Mouse (Mus musculus) MEL (cell line): ENCODE measurements around the gene Lypla2. TPM values are rescaled to one million over a fixed set of nuclear protein-coding genes. Genes with fewer than 3 reads are reported as not detected.

ENCODE experiments used
- DNase-seq: peaks from one replicate; pipeline ENCODE4 v3.0.0; 2011; ENCODE audit warnings: low read depth, low spot score
- H3K27ac ChIP-seq: 2 replicates; pipeline ENCODE4 v1.5.1; 2012; ENCODE audit warnings: low read depth, mild to moderate bottlenecking, control low read depth, low read length, moderate library complexity; ENCODE audit not compliant: control insufficient read depth
- H3K27me3 ChIP-seq, 2 experiments: fragments of 150-350 bp in 1 of 2; sonication (generic) in 1 of 2; 2 replicates each; pipeline ENCODE4 v1.6.1; 2012; ENCODE audit warnings: low read length in 2 of 2, mild to moderate bottlenecking in 2 of 2, improper control_type of control experiment in 1 of 2, moderate library complexity in 1 of 2; ENCODE audit not compliant: insufficient read depth in 2 of 2, control insufficient read depth in 1 of 2
- H3K36me3 ChIP-seq, 2 experiments: 2 replicates each; pipeline ENCODE4 v1.6.1; 2012 to 2014; ENCODE audit warnings: low read length in 2 of 2, improper control_type of control experiment in 1 of 2, inconsistent platforms in 1 of 2, mild to moderate bottlenecking in 1 of 2; ENCODE audit not compliant: insufficient read depth in 2 of 2, control insufficient read depth in 1 of 2
- H3K4me1 ChIP-seq, 2 experiments: fragments of 150-350 bp in 1 of 2; sonication (generic) in 1 of 2; 2 replicates each; pipeline ENCODE4 v1.6.1; 2012; ENCODE audit warnings: low read length in 2 of 2, improper control_type of control experiment in 1 of 2, mild to moderate bottlenecking in 1 of 2; ENCODE audit not compliant: insufficient read depth in 2 of 2, control insufficient read depth in 1 of 2
- H3K4me3 ChIP-seq, 2 experiments: fragments of 150-350 bp in 1 of 2; sonication (generic) in 1 of 2; 2 replicates each; pipeline ENCODE4 v1.5.1; 2012; ENCODE audit warnings: low read depth in 2 of 2, low read length in 2 of 2, mild to moderate bottlenecking in 2 of 2, moderate library complexity in 2 of 2, control low read depth in 1 of 2, improper control_type of control experiment in 1 of 2; ENCODE audit not compliant: control insufficient read depth in 1 of 2, insufficient read depth in 1 of 2
- H3K79me2 ChIP-seq: 2 replicates; pipeline ENCODE4 v1.6.1; 2012; ENCODE audit warnings: mild to moderate bottlenecking, low read length, moderate library complexity; ENCODE audit not compliant: control insufficient read depth, poor library complexity, insufficient read depth
- H3K9ac ChIP-seq: 2 replicates; pipeline ENCODE4 v1.6.1; 2012; ENCODE audit warnings: low read depth, mild to moderate bottlenecking, control low read depth, low read length, moderate library complexity; ENCODE audit not compliant: control insufficient read depth, poor library complexity, severe bottlenecking
- H3K9me3 ChIP-seq: fragments of 150-350 bp; sonication (generic); replicated peaks from 2 replicates; pipeline ENCODE4 v1.6.1; 2012; ENCODE audit warnings: mild to moderate bottlenecking, low read length, improper control_type of control experiment, moderate library complexity; ENCODE audit not compliant: insufficient read depth
- CHD1 ChIP-seq: IDR thresholded peaks from 2 replicates; pipeline ENCODE4 v1.6.1; 2012; ENCODE audit warnings: low read depth, mild to moderate bottlenecking, inconsistent platforms, low read length, improper control_type of control experiment
- E2F4 ChIP-seq: IDR thresholded peaks from 2 replicates; pipeline ENCODE4 v1.6.1; 2011; ENCODE audit warnings: low read depth, low read length, improper control_type of control experiment, borderline replicate concordance
- ELF1 ChIP-seq: IDR thresholded peaks from 2 replicates; pipeline ENCODE4 v1.6.1; 2014; ENCODE audit warnings: low read depth, mild to moderate bottlenecking, inconsistent platforms, low read length, improper control_type of control experiment, moderate library complexity
- EP300 ChIP-seq, 2 experiments: IDR thresholded peaks; 2 replicates each; pipeline ENCODE4 v1.6.1; 2011; ENCODE audit warnings: improper control_type of control experiment in 2 of 2, low read length in 2 of 2, low read depth in 1 of 2, mild to moderate bottlenecking in 1 of 2
- GABPA ChIP-seq: IDR thresholded peaks from 2 replicates; pipeline ENCODE4 v1.6.1; 2012; ENCODE audit warnings: low read depth, mild to moderate bottlenecking, inconsistent platforms, low read length, improper control_type of control experiment, moderate library complexity
- GATA1 ChIP-seq: IDR thresholded peaks from 2 replicates; pipeline ENCODE4 v1.6.1; 2011; ENCODE audit warnings: low read depth, low read length, improper control_type of control experiment
- KAT2A ChIP-seq: conservative IDR thresholded peaks from 2 replicates; pipeline ENCODE4 v1.6.1; 2012; ENCODE audit warnings: low read depth, low read length, improper control_type of control experiment, inconsistent platforms
- MAFK ChIP-seq: IDR thresholded peaks from 2 replicates; pipeline ENCODE4 v1.6.1; 2011; ENCODE audit warnings: low read depth, mild to moderate bottlenecking, low read length, improper control_type of control experiment, borderline replicate concordance
- MXI1 ChIP-seq: IDR thresholded peaks from 2 replicates; pipeline ENCODE4 v1.6.1; 2011; ENCODE audit warnings: mild to moderate bottlenecking, low read depth, low read length, improper control_type of control experiment
- MYB ChIP-seq: IDR thresholded peaks from 2 replicates; pipeline ENCODE4 v1.6.1; 2011; ENCODE audit warnings: mild to moderate bottlenecking, low read depth, low read length, improper control_type of control experiment
- NELFE ChIP-seq: IDR thresholded peaks from 2 replicates; pipeline ENCODE4 v1.6.1; 2011; ENCODE audit warnings: low read depth, low read length, improper control_type of control experiment
- NRF1 ChIP-seq: IDR thresholded peaks from 2 replicates; pipeline ENCODE4 v1.6.1; 2014; ENCODE audit warnings: low read depth, mild to moderate bottlenecking, inconsistent platforms, low read length, improper control_type of control experiment, moderate library complexity; ENCODE audit not compliant: poor library complexity, insufficient read depth, severe bottlenecking
- POLR2A ChIP-seq, 2 experiments: IDR thresholded peaks; 2 replicates each; pipeline ENCODE4 v1.6.1; 2011 to 2012; ENCODE audit warnings: low read length in 2 of 2, mild to moderate bottlenecking in 2 of 2, control low read depth in 1 of 2, improper control_type of control experiment in 1 of 2, low read depth in 1 of 2, moderate library complexity in 1 of 2; ENCODE audit not compliant: control insufficient read depth in 1 of 2, insufficient read depth in 1 of 2, poor library complexity in 1 of 2
- POLR2AphosphoS5 ChIP-seq: IDR thresholded peaks from 2 replicates; pipeline ENCODE4 v1.6.1; 2012; ENCODE audit warnings: low read depth, borderline replicate concordance, mild to moderate bottlenecking, inconsistent platforms, low read length, moderate library complexity, mixed read lengths
- RAD21 ChIP-seq: IDR thresholded peaks from 2 replicates; pipeline ENCODE4 v1.6.1; 2011; ENCODE audit warnings: mild to moderate bottlenecking, low read depth, low read length, improper control_type of control experiment
- RCOR1 ChIP-seq: IDR thresholded peaks from 2 replicates; pipeline ENCODE4 v1.6.1; 2012; ENCODE audit warnings: low read depth, mild to moderate bottlenecking, inconsistent platforms, low read length, improper control_type of control experiment
- SIN3A ChIP-seq: IDR thresholded peaks from 2 replicates; pipeline ENCODE4 v1.6.1; 2012; ENCODE audit warnings: low read length, improper control_type of control experiment, inconsistent platforms
- SMC3 ChIP-seq: IDR thresholded peaks from 2 replicates; pipeline ENCODE4 v1.6.1; 2011; ENCODE audit warnings: low read depth, low read length, improper control_type of control experiment
- TAL1 ChIP-seq: IDR thresholded peaks from 2 replicates; pipeline ENCODE4 v1.6.1; 2012; ENCODE audit warnings: mild to moderate bottlenecking, inconsistent platforms, low read length, moderate library complexity, mixed read lengths
- ZKSCAN1 ChIP-seq: IDR thresholded peaks from 2 replicates; pipeline ENCODE4 v1.6.1; 2012; ENCODE audit warnings: low read depth, mild to moderate bottlenecking, inconsistent platforms, low read length, improper control_type of control experiment, moderate library complexity
- ZMIZ1 ChIP-seq: IDR thresholded peaks from 2 replicates; pipeline ENCODE4 v1.6.1; 2012; ENCODE audit warnings: low read depth, mild to moderate bottlenecking, inconsistent platforms, low read length, improper control_type of control experiment, moderate library complexity
- ZNF384 ChIP-seq: IDR thresholded peaks from 2 replicates; pipeline ENCODE4 v1.6.1; 2012; ENCODE audit warnings: low read depth, mild to moderate bottlenecking, inconsistent platforms, low read length, improper control_type of control experiment
- polyA plus RNA-seq, 2 experiments: library from polyadenylated mRNA; stranded (reverse) in 1 of 2; unstranded in 1 of 2; fragments of >175 nt in 1 of 2; fragments of >200 nt in 1 of 2; gene quantifications; 2 replicates each; pipeline versions ENCODE4 v1.2.1 to v1.2.4; 2012; ENCODE audit warnings: low replicate concordance in 2 of 2, low read depth in 1 of 2; ENCODE audit not compliant: insufficient read length in 2 of 2, insufficient read depth in 1 of 2, missing spikeins in 1 of 2
- total RNA-seq: library from RNA; depleted of rRNA; stranded (reverse); fragments of 300-350 nt; gene quantifications from 2 replicates; pipeline ENCODE4 v1.2.3, GENCODE M21; 2012

Lypla2 gene
- total and polyA plus RNA-seq, 3 experiments = 65.1 to 95.6 TPM; not detected in 1

DNA sequence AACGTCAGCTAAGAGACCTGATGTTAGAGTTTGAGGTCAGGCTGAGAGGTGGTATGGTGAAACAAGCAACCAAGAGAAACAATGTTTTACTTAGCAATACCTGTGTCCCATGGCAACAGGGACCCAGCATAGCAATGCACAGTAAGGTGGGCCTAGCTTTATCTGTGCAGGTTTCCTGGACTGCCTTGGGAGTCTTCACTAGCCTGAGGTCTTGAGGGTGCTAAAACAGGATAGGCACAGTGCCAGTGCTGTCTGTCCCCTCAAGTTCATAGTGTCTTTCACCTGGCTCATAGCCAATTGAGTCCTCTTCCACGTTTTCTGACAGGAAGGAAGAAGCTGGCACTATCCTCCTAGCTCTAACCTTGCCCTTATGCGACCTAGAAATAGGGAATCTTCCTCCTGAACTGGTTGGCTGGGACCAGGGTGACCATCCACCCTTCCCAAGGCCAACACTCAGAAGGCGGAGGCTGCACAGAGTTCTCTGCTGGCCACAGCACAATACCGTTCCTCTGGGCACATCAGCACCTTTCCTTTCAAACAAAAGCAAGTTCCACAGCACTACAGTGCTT lies 31.8 kb upstream of the Lypla2 start:
- TF ChIP-seq ZKSCAN1 (no peak), EP300 (IDR thresholded peaks at IDR 0.05; ENCODE audit: low read depth in 1 of 2, low read length in 2 of 2) (peak; percentile 27 to 49; a peak in 3 of 4 replicates), E2F4 (no peak), NRF1 (no peak), TAL1 (peak; percentile 60), SIN3A (no peak)
- H3K4me3 ChIP-seq = no peak overlapping the region
- H3K36me3 ChIP-seq = peaks cover 5 to 25% of the 10 kb centered on the region in 2 experiments
- peak; percentile 67 for DNase-seq
- H3K27me3 ChIP-seq = no peaks in the 10 kb centered on the region
- no peaks in the 10 kb centered on the region for H3K9me3 ChIP-seq
- no peaks in the 10 kb centered on the region for H3K79me2 ChIP-seq
- H3K27ac ChIP-seq = no peak overlapping the region
- peaks cover 0 to 3% of the 10 kb centered on the region in 2 experiments; a peak in 1 of 4 replicates for H3K4me1 ChIP-seq
- H3K9ac ChIP-seq = no peak overlapping the region

- Histone ChIP-seq H3K4me3 (no peak overlapping the region), H3K79me2 (no peaks in the 10 kb centered on the region), H3K9me3 (no peaks in the 10 kb centered on the region), H3K9ac (no peak overlapping the region), H3K4me1 (0 out of 4 replicates have a peak, but pooled peaks cover 0 to 2% of the 10 kb centered on the region in 2 experiments), H3K27me3 (no peaks in the 10 kb centered on the region), H3K27ac (no peak overlapping the region), H3K36me3 (peaks cover 0 to 3% of the 10 kb centered on the region in 2 experiments; a peak in 1 of 4 replicates)
- no peak for TF ChIP-seq E2F4
- TF ChIP-seq POLR2AphosphoS5 = no peak
- TF ChIP-seq ELF1 = no peak
- no peak for TF ChIP-seq MXI1
- no peak for TF ChIP-seq NELFE
- no peak for TF ChIP-seq ZNF384
- TF ChIP-seq RCOR1 = no peak
- TF ChIP-seq SMC3 = no peak
- TF ChIP-seq GATA1 = no peak
- TF ChIP-seq KAT2A = no peak
- TF ChIP-seq POLR2A (IDR thresholded peaks at IDR 0.05; ENCODE audit: control insufficient read depth in 1 of 2, insufficient read depth in 1 of 2, low read depth in 1 of 2, low read length in 2 of 2, poor library complexity in 1 of 2) = no peak
- no peak for TF ChIP-seq ZMIZ1
- no peak for TF ChIP-seq TAL1
- TF ChIP-seq RAD21 = no peak
- TF ChIP-seq GABPA = no peak
- no peak for TF ChIP-seq SIN3A
- TF ChIP-seq NRF1 = no peak
- no peak for TF ChIP-seq MYB
- TF ChIP-seq CHD1 = no peak
- no peak for TF ChIP-seq MAFK
- DNase-seq = no peak
Measured at GRCm38 (mm10) chr4:135995118-135995517, 22.7 kb upstream of the Lypla2 start.
